Comparison of ENCODE assay signal across 18 mouse cellular contexts in genomic region chr7:97382661-97383060, GRCm38 (mm10). TPM values are rescaled to one million over a fixed set of nuclear protein-coding genes. Genes with fewer than 3 reads are reported as not detected.
"Had no signal": no experiment of that assay in that cellular context is flagged by ENCODE, and none has a peak within 500 bp of the region (broad histone marks: within the 10 kb centered on the region; RNA-seq: fewer than 3 reads in every experiment).

No protein-coding gene starts in this region.

- H3K27ac ChIP-seq: midbrain, embryonic 13.5 days; midbrain, embryonic 15.5 days; neural tube, embryonic 12.5 days; stomach, embryonic 15.5 days; stomach, postnatal 0 days had no signal

- H3K4me1 ChIP-seq: midbrain, embryonic 13.5 days; midbrain, embryonic 15.5 days; neural tube, embryonic 12.5 days; stomach, embryonic 15.5 days had no signal

- H3K9ac ChIP-seq: lung, embryonic 14.5 days; midbrain, embryonic 13.5 days; midbrain, embryonic 15.5 days; neural tube, embryonic 12.5 days; stomach, embryonic 15.5 days had no signal

- H3K4me3 ChIP-seq: megakaryocyte, embryonic 14.5 days; midbrain, embryonic 13.5 days; midbrain, embryonic 15.5 days; neural tube, embryonic 12.5 days; stomach, embryonic 15.5 days had no signal

- H3K27me3 ChIP-seq: megakaryocyte, embryonic 14.5 days; midbrain, embryonic 13.5 days; midbrain, embryonic 15.5 days; neural tube, embryonic 12.5 days; stomach, embryonic 15.5 days had no signal

- DNase-seq: lung, adult 18-20 months; lung, embryonic 14.5 days; lung, postnatal 10 days; lung, postnatal 4 days; right cerebral cortex, postnatal 14 days; thymus, adult 2 months; thymus, postnatal 14 days; thymus, postnatal 36 days had no signal

- ATAC-seq: midbrain, embryonic 13.5 days; midbrain, embryonic 15.5 days had no signal

- H3K4me2 ChIP-seq: lung, embryonic 14.5 days; midbrain, embryonic 11.5 days; midbrain, embryonic 13.5 days; midbrain, embryonic 15.5 days; neural tube, embryonic 12.5 days; stomach, embryonic 15.5 days had no signal

- H3K9me3 ChIP-seq: megakaryocyte, embryonic 14.5 days; midbrain, embryonic 13.5 days; midbrain, embryonic 15.5 days; neural tube, embryonic 12.5 days; stomach, embryonic 15.5 days had no signal

RNA-seq across cellular contexts. Expression of gene Thrsp, which starts 34.9 kb away (rescaled TPM):
- total RNA-seq: megakaryocyte progenitor cell, adult 5-6 weeks; monocyte, adult 5-6 weeks; neutrophil, adult 5-6 weeks had no signal
- polyA plus RNA-seq: midbrain, embryonic 11.5 days had no signal
